Mouse (Mus musculus) heart, postnatal 14 days (tissue): ENCODE results near the gene Hfe. TPM values are rescaled to one million over a fixed set of nuclear protein-coding genes. Genes with fewer than 3 reads are reported as not detected.

Source experiments
- DNase-seq, 2 experiments: peaks; one replicate each; pipeline ENCODE4 v3.0.0; 2021 to 2022
- intact Hi-C: fragments of 180-260 bp; cut with DNase I; formaldehyde crosslinking; loops from one replicate; pipeline ENCODE4 v1.15.1; 2025
- total RNA-seq, 2 experiments: library from RNA; stranded (reverse); gene quantifications; 2 replicates each; pipeline ENCODE4 v1.2.3; 2021

Hfe gene
- total RNA-seq, 2 experiments from 2014 or later: 39.5 to 41.3 TPM

- DNase-seq: peak; percentile 64 to 70
- intact Hi-C loops: loop anchor here (5.0 kb wide), 2 partner anchors 309 to 1704 kb away; partner anchors contain the start of genes Hist1h2ag, Hist1h2bj and Hist1h4i
These were observed 35.8 kb upstream of the Hfe start, which contains the start of gene Hist1h2bb for GRCm38 (mm10) chr13:23746201-23747080. Gene Hist1h2bb, plus strand, starts transcription at chr13:23746734.

- DNase-seq: peak; percentile 81 to 88
- intact Hi-C loops: loop anchor here (5.0 kb wide), 2 partner anchors 308 to 1703 kb away; partner anchors contain the start of genes Hist1h2ag, Hist1h2bj and Hist1h4i
These were observed 34.9 kb upstream of the Hfe start, which contains the start of gene Hist1h3c for GRCm38 (mm10) chr13:23745381-23746161. Gene Hist1h3c, minus strand, starts transcription at chr13:23745602.

- intact Hi-C loops: loop anchor here (5.0 kb wide), 2 partner anchors 307 to 1702 kb away; partner anchors contain the start of genes Hist1h2ag, Hist1h2bj and Hist1h4i
These were observed 34.0 kb upstream of the Hfe start for GRCm38 (mm10) chr13:23744421-23745380.

GRCm38 (mm10) chr13:23743963-23744362 is 33.3 kb upstream of the Hfe start:
- intact Hi-C loops: no loop called here
- no peak for DNase-seq

More at GRCm38 (mm10) chr13:23744421-23745380, 34.0 kb upstream of the Hfe start:
- DNase-seq: no peak

- intact Hi-C loops: no loop called here
- DNase-seq: no peak
These were observed 32.6 kb upstream of the Hfe start for GRCm38 (mm10) chr13:23743215-23743614.

GRCm38 (mm10) chr13:23742007-23742406 is 31.4 kb upstream of the Hfe start:
- intact Hi-C loops: no loop called here
- DNase-seq: no peak

GRCm38 (mm10) chr13:23740910-23741309 is 30.3 kb upstream of the Hfe start:
- DNase-seq: no peak
- intact Hi-C loops: no loop called here

- intact Hi-C loops: no loop called here
- DNase-seq: no peak
These were observed 29.7 kb upstream of the Hfe start for GRCm38 (mm10) chr13:23740256-23740840.

- no peak for DNase-seq
- intact Hi-C loops: loop anchor here (2.0 to 10.0 kb wide), 3 partner anchors 55 to 158 kb away; partner anchors contain the start of genes Hist1h1e, Hist1h2ac, Hist1h2bc and Hist1h4d
These were observed 29.2 kb upstream of the Hfe start for GRCm38 (mm10) chr13:23739922-23740252.

- peak; percentile 89 for DNase-seq
- intact Hi-C loops: loop anchor here (2.0 to 10.0 kb wide), 3 partner anchors 54 to 157 kb away; partner anchors contain the start of genes Hist1h1e, Hist1h2ac, Hist1h2bc and Hist1h4d
These were observed 28.6 kb upstream of the Hfe start for GRCm38 (mm10) chr13:23739069-23739921.

GRCm38 (mm10) chr13:23738677-23739068 is 28.0 kb upstream of the Hfe start, which contains the start of gene Hist1h1c:
Gene Hist1h1c, plus strand, starts transcription at chr13:23738808.
- peak; percentile 91 to 95 for DNase-seq
- intact Hi-C loops: loop anchor here (2.0 to 10.0 kb wide), 3 partner anchors 54 to 156 kb away; partner anchors contain the start of genes Hist1h1e, Hist1h2ac, Hist1h2bc and Hist1h4d

GRCm38 (mm10) chr13:23738041-23738440 is 27.4 kb upstream of the Hfe start:
- intact Hi-C loops: loop anchor here (2.0 to 10.0 kb wide), 3 partner anchors 53 to 156 kb away; partner anchors contain the start of genes Hist1h1e, Hist1h2ac, Hist1h2bc and Hist1h4d
- no peak for DNase-seq

- intact Hi-C loops: loop anchor here (5.0 to 10.0 kb wide), 2 partner anchors 52 to 155 kb away; partner anchors contain the start of genes Hist1h2ac, Hist1h2bc and Hist1h4d
- DNase-seq: no peak
These were observed 26.4 kb upstream of the Hfe start for GRCm38 (mm10) chr13:23737091-23737490.

GRCm38 (mm10) chr13:23732156-23732804 is 21.6 kb upstream of the Hfe start:
- intact Hi-C loops: loop anchor here (1.0 to 10.0 kb wide), 2 partner anchors 31 to 47 kb away; partner anchors contain the start of genes Hist1h2ac and Hist1h2bc

GRCm38 (mm10) chr13:23730479-23730878 is 19.8 kb upstream of the Hfe start:
- intact Hi-C loops: loop anchor here (10.0 kb wide), 1 partner anchor 46 kb away; the partner anchor contains the start of genes Hist1h2ac and Hist1h2bc
- DNase-seq: peak in 1 of 2 experiments; percentile 41

More at GRCm38 (mm10) chr13:23732156-23732804, 21.6 kb upstream of the Hfe start:
- DNase-seq: peak in 1 of 2 experiments; percentile 50

GRCm38 (mm10) chr13:23729706-23730105 is 19.1 kb upstream of the Hfe start:
- intact Hi-C loops: loop anchor here (10.0 kb wide), 1 partner anchor 45 kb away; the partner anchor contains the start of genes Hist1h2ac and Hist1h2bc
- DNase-seq: no peak

GRCm38 (mm10) chr13:23729192-23729525 is 18.5 kb upstream of the Hfe start:
- intact Hi-C loops: no loop called here
- DNase-seq: no peak
